Mouse (Mus musculus): ENCODE data around the gene Fgfr2.

Fgfr2 gene

DNA sequence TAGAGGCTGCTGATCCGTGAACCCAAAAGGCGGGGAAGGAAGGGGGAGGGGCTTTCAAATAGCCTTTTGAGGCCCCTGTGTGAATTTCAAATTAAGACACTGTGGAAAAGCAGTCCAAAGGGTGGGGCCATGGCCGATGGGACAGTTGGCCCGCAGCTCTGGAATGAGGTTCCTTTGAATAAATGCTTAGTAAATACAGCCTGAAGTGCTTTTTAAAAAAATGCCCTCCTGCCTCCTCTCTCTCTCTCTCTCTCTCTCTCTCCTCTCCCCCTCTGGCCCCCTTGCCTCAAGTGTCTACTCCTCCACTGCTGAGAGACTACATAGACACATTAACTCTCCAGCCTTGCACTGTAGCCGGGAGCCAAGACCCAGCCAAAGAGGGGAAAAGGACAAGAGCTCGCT lies 2917.0 kb downstream of the Fgfr2 start:
- no peak for DNase-seq

DNA sequence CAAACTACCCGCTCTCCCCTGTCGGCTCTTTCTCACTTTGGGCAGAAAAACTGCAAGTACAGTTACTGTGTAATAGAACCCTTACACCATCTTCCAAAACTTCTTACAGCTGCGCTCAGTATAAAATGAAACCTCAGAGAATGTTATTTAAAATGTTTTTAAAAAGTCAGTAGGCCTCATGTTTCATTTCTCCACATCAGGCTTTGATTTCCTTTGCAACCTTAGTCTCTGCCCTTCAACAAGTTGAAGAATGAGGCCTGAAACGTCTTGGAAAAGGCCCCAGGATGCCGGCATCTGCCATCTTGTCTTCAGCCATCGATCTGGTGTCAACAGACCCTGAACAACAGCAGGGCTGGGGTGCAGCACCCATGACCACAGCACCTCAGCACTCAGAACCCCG lies 2918.0 kb downstream of the Fgfr2 start:
- DNase-seq, result no peak

DNA sequence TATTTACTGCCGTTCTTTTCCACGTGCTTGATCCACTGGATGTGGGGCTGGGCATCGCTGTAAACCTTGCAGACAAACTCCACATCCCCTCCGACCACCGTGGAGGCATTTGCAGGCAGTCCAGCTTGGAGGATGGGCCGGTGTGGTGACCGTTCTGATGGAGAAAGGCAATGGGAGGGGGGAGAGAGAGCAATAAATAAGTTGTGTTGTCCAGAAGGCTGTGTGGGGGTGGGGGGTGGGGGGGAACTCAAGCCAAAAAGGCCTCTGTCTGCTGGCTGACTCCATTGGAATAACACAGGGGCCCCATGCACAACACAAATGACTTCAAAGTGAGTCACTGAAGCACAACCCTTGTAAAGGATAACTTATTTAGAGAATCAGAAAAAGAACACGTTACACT lies 2922.1 kb downstream of the Fgfr2 start:
- DNase-seq, result no peak

DNA sequence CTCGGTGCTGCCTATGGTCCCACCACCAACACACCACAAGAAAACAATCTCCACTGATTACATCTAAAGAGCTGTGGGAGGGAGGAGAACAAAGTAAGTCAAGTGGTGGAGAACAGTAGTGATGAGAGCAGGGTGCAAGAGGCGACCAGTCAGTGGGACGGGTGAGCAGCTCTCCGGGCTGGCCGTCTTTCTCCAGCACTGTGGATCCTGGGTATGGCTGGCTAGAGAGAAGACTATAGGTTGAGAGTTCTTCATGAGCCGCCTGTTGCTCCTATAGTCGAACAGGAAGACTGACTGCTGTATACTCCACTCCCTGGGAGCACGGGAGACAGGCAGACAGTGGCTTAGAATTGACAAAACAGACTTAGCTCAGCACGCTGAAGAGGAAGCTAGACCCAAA lies 2923.2 kb downstream of the Fgfr2 start:
- DNase-seq, result no peak

- DNase-seq, result no peak
Measured at GRCm38 (mm10) chr7:130199317-130199716, 2923.8 kb downstream of the Fgfr2 start.

DNA sequence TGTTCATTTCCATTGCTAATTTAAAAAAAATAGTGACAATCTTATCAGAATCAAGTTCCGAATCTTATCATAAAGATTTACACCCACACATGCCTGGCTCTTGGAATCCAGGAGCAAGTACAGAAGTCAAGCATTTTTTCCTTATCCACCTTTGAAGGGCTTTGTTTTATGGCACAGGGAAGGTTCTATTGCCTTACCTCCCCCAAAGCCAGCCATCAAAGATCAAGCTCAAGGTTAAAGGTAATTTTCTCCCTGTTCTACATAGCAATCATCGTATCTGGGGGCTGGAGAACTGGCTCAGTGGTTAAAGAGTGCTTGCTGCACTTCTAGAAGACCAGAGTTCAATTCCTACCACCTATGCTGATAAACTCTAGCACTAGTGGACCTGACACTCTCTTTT lies 2928.1 kb downstream of the Fgfr2 start:
- DNase-seq, result no peak

DNA sequence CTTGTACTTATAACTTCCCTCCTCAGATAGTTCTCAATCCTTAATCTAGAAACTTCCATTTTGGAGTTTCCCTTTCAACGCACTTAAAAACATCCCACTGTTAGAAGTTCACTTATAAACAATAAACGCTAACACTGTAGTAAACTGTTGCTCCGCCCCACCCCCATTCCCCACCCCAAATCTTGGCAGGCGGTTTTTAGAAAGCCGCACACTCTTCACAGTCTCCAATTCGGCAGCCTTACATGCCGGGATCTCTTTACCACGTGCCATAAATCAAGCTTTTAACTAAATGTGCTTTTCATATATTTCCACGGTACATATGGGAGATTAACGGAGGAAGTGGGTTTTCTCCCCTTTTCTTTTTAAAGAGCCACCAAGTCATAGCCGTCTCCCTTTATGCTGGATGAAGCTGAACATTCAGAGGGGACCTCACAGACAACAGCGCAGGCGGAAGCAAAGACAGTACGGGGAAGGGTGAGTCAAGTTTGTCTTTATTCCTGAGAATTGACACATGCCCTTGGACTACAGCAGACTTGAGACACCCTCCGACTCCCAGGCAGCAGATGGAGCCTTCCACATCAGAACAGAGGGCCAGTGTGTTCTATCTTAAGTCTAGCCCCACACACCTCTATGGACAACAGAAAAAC lies 2932.7 kb downstream of the Fgfr2 start:
- no peak for DNase-seq

- DNase-seq, result no peak
Measured at GRCm38 (mm10) chr7:130189901-130190300, 2933.2 kb downstream of the Fgfr2 start.

- DNase-seq, result no peak
Measured at GRCm38 (mm10) chr7:130188108-130188507, 2935.0 kb downstream of the Fgfr2 start.

- no peak for DNase-seq
Measured at GRCm38 (mm10) chr7:130184864-130185263, 2938.3 kb downstream of the Fgfr2 start.

GRCm38 (mm10) chr7:130183960-130184359 lies 2939.2 kb downstream of the Fgfr2 start:
- no peak for DNase-seq

- no peak for DNase-seq
Measured at GRCm38 (mm10) chr7:130182551-130182950, 2940.6 kb downstream of the Fgfr2 start.

DNA sequence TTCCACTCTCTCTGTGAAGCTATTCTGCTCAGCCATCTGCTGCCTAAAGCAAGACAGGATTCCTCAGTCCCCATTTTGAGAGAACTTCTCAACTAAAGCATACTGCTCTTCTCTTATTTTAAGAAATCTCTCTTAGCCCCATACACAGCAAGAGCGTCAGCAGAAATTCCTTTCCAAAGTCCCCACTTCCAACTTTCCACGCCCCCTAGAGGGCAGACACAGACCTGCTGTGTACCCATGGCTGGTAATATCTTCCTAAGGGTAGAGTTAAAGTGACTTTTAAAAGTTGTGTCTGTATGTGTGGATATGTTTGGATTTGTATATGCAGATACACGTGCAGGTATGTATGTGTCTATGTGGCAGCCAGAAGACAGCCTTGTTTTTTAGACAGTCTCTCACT lies 2944.2 kb downstream of the Fgfr2 start:
- DNase-seq, result no peak

DNA sequence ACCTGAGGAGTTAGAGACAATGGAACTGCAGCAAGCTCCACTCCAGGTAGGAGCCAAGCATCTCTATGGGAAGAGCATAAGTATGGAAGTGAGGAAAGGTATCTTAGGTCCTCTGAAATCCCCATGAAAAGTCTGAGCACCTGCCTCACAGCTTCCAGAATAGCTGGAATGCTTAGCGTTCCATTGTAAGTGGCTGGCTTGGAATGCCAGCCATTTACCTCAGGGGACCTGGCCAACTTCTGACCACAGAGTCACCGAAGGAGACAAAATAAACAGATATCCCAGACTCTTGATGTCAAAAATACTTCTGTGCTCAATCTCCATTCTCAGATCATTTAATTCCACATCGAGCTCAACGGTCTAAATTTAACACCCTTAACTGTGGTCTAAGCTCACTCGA lies 2946.1 kb downstream of the Fgfr2 start:
- no peak for DNase-seq

DNA sequence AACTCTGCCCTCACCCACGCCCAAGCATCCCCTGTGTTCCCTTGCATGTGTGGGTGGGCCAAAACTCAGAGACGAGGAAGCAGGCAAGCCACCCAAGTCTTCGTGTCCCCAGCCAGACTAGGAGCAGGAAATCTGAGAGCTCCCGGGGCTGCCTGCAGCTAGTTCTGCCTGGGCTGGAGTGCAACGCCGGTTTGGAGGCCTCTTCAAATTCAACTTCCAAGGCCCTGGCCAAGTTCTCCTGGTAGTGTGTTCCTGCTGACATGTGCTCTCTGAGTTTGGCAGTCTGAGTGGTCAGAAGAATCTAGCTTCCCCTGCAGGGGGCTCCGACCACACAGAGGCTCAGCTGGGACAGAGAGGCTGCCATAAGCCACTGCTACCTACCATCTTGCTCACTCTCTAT lies 2948.6 kb downstream of the Fgfr2 start:
- no peak for DNase-seq

- no peak for DNase-seq
Measured at GRCm38 (mm10) chr7:130173914-130174313, 2949.2 kb downstream of the Fgfr2 start.

GRCm38 (mm10) chr7:130170144-130170543 lies 2953.0 kb downstream of the Fgfr2 start:
- DNase-seq, result no peak

GRCm38 (mm10) chr7:130168296-130168695 lies 2954.9 kb downstream of the Fgfr2 start:
- no peak for DNase-seq

DNA sequence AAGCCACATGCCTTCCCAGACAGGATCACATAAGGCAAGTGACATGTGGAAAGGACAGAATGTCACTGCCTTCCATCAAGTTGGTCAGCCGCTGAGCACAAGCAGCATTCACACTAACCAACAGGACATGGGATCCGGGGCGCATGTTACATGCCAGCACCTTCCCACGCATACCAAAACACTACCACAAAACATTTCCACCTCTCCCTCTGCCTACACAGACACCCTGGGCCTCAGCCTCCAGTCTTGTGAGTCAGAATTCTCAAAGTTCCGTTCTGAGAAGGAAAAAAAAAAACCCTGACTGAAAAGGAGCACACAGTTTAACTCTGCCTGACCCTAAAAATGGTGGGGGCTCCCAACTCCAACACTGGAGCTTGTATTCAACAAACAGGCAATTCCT lies 2955.9 kb downstream of the Fgfr2 start:
- DNase-seq, result no peak

GRCm38 (mm10) chr7:130166190-130166589 lies 2957.0 kb downstream of the Fgfr2 start:
- no peak for DNase-seq

DNA sequence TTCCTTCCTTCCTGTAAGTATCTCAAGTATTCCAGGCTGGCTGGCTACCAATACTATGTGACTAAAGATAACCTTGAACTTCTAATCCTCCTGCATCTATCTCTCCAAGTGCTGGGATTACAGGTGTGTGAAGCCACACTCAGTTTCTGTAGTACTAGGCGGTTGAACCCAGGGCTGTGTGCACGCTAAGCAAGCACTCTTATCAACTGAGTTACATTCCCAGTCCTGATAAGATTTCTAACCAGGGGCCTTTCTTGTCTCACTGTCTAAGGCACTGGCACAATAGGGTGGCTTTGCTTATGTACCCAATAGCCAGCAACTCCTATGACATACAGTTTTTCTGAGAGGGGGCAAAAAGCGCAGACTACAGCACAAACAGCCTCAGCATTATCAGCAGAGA lies 2957.7 kb downstream of the Fgfr2 start:
- no peak for DNase-seq

- DNase-seq, result no peak
Measured at GRCm38 (mm10) chr7:130162718-130163117, 2960.4 kb downstream of the Fgfr2 start.

GRCm38 (mm10) chr7:130161581-130161980 lies 2961.6 kb downstream of the Fgfr2 start:
- no peak for DNase-seq

DNA sequence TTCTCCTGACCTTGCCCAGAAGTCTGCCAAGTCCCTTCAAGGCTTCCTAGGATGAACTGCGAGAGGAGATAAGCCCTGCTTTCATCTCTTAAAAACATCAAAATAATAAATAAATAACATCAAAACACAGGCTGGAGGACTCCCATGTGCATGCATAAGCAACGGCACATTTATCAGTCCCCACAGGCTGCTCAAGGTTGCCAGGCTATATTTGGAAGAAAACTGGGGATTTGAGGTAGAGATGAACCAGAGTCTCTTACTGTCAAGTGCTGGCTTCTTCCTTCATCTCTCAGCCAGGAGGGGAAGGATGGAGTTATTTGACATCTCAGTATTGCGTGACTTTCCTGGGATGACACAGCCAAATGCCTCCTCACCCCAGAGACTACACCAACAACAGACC lies 2964.3 kb downstream of the Fgfr2 start:
- no peak for DNase-seq

- no peak for DNase-seq
Measured at GRCm38 (mm10) chr7:130153363-130153969, 2969.7 kb downstream of the Fgfr2 start.

All from layer of hippocampus, adult 9-11 months (tissue).